In genomic region chr17:4627542-4627941, GRCm38 (mm10) we compare ENCODE assay signal across 21 mouse cellular contexts.
"Had no signal": no experiment of that assay in that cellular context is flagged by ENCODE, and none has a peak within 500 bp of the region (broad histone marks: within the 10 kb centered on the region; RNA-seq: fewer than 3 reads in every experiment).

No protein-coding gene starts in this region.

- H3K4me2 ChIP-seq: liver, embryonic 13.5 days; lung, embryonic 14.5 days; midbrain, embryonic 13.5 days; neural tube, embryonic 12.5 days; neural tube, embryonic 15.5 days had no signal

- H3K27ac ChIP-seq: liver, embryonic 13.5 days; macrophage; midbrain, embryonic 10.5 days; midbrain, embryonic 13.5 days; neural tube, embryonic 12.5 days; neural tube, embryonic 15.5 days; stomach, postnatal 0 days had no signal

- DNase-seq: kidney, adult 2 months; kidney, postnatal 14 days; left cerebral cortex, postnatal 4 days; liver, embryonic 13.5 days; lung, embryonic 14.5 days; right cerebral cortex, adult 18-20 months; right cerebral cortex, postnatal 14 days; right cerebral cortex, postnatal 4 days; thymus, adult 2 months; thymus, postnatal 14 days; thymus, postnatal 4 days had no signal

- H3K27me3 ChIP-seq: liver, embryonic 13.5 days; midbrain, embryonic 13.5 days; neural tube, embryonic 12.5 days; neural tube, embryonic 15.5 days had no signal

- ATAC-seq: intestine, embryonic 16.5 days; lung, postnatal 0 days; midbrain, embryonic 13.5 days; midbrain, embryonic 16.5 days had no signal

- H3K4me3 ChIP-seq: liver, embryonic 13.5 days; midbrain, embryonic 10.5 days; midbrain, embryonic 13.5 days; myocyte; neural tube, embryonic 12.5 days; neural tube, embryonic 15.5 days had no signal

- H3K9me3 ChIP-seq: liver, embryonic 13.5 days; midbrain, embryonic 10.5 days; midbrain, embryonic 13.5 days; neural tube, embryonic 12.5 days; neural tube, embryonic 15.5 days had no signal

- H3K36me3 ChIP-seq: liver, embryonic 13.5 days; midbrain, embryonic 10.5 days; midbrain, embryonic 13.5 days; neural tube, embryonic 12.5 days; neural tube, embryonic 15.5 days had no signal

- H3K4me1 ChIP-seq: liver, embryonic 13.5 days; neural tube, embryonic 12.5 days; neural tube, embryonic 15.5 days had no signal

- H3K9ac ChIP-seq: liver, embryonic 13.5 days; lung, embryonic 14.5 days; midbrain, embryonic 13.5 days; neural tube, embryonic 12.5 days; neural tube, embryonic 15.5 days had no signal
